Mouse (Mus musculus): ENCODE data around the gene Myo5c. TPM values are rescaled to one million over a fixed set of nuclear protein-coding genes. Genes with fewer than 3 reads are reported as not detected.

Myo5c gene
- polyA plus RNA-seq, 1 experiment from 2014 or later: 1.8 TPM

DNA sequence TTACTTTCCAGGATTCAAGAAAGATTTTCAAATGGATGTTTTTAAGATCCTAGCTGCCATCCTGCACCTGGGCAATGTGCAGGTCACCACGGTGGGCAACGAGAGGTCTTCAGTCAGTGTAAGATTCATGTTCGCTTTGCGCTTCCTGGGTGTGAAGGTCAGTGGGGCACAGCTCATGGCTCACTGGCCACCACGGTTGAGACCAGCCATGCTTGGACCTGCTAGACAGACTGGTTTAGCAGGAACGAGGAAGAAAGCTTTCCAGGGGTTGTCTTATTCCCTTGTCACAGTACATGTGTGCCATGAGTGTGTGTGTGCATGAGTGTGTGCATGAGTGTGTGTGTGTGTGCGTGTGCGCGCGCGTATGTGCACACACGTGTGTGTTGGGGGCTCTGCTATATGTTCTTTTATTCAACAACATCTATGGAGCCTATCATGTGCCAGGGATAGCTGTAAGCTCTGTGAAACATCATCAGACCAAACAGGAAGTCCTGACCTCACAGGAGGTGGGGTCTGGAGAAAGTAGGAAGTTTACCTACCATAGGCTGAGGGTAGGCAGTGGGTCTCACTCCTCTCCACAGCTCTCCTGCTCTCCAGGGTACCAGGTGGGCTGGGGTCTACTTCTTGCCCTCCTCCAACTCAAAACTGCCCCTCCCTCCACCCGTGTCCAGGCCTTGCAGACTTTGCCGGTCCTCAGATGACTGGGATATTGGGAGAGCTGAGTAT is 24.2 kb downstream of the Myo5c start:
- no peak overlapping the region for H3K9ac ChIP-seq (ENCODE audit: low read length)
- 89% methylated on average over 14 of the region's 14 CpGs for WGBS
- H3K4me1 ChIP-seq (ENCODE audit: control insufficient read depth in 2 of 2, insufficient read depth in 2 of 2, low read length in 2 of 2): peaks cover 2 to 10% of the 10 kb centered on the region in 2 experiments; a peak in 2 of 4 replicates
- H3K4me2 ChIP-seq (ENCODE audit: low read length): no peak overlapping the region
- no peak; the same call in 1 of the 2 replicates for ATAC-seq (ENCODE audit: insufficient number of reproducible peaks, insufficient read depth, low FRiP score, low read depth)
- H3K27me3 ChIP-seq (ENCODE audit: control insufficient read depth, insufficient read depth, low read length): no peaks in the 10 kb centered on the region
- H3K27ac ChIP-seq (replicated peaks in 1 of 2; ENCODE audit: control insufficient read depth in 1 of 2, insufficient read depth in 1 of 2, low read depth in 2 of 2, low read length in 2 of 2): no peak overlapping the region
- H3K9me3 ChIP-seq (ENCODE audit: control insufficient read depth, low read length): no peaks in the 10 kb centered on the region
- no peak overlapping the region for H3K4me3 ChIP-seq (ENCODE audit: control insufficient read depth in 1 of 2, insufficient read depth in 1 of 2, low read depth in 1 of 2, low read length in 2 of 2)
- H3K36me3 ChIP-seq (ENCODE audit: control insufficient read depth, insufficient read depth, low read length): 0 out of 2 replicates have a peak, but pooled peaks cover 4% of the 10 kb centered on the region

DNA sequence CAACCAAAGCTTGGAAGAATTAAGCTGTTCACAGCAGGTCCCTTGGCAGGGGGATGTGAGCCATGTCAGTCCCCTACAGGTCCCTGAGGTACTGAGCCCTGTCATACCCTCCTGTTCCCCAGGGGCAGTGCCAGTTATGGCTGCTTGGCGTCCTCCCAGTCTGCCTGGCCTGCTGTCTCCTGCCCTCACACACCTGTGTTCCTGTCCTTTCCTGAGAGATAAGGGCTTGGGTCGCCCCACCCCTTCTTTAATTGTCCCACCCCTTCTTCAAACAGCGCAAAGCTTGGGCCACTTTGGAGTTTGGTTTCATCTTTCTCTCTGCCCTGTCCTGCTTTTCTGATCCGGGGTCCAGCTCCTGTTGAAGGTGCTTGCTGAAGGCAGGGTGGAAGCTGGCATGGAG is 27.0 kb downstream of the Myo5c start:
- Histone ChIP-seq H3K36me3 (ENCODE audit: control insufficient read depth, insufficient read depth, low read length) (no peaks in the 10 kb centered on the region), H3K4me3 (ENCODE audit: control insufficient read depth in 1 of 2, insufficient read depth in 1 of 2, low read depth in 1 of 2, low read length in 2 of 2) (no peak overlapping the region), H3K27me3 (ENCODE audit: control insufficient read depth, insufficient read depth, low read length) (no peaks in the 10 kb centered on the region), H3K9ac (ENCODE audit: low read length) (no peak overlapping the region), H3K9me3 (ENCODE audit: control insufficient read depth, low read length) (no peaks in the 10 kb centered on the region), H3K4me1 (ENCODE audit: control insufficient read depth in 2 of 2, insufficient read depth in 2 of 2, low read length in 2 of 2) (peaks cover 2 to 9% of the 10 kb centered on the region in 2 experiments; a peak in 2 of 4 replicates), H3K4me2 (ENCODE audit: low read length) (no peak overlapping the region), H3K27ac (replicated peaks in 1 of 2; ENCODE audit: control insufficient read depth in 1 of 2, insufficient read depth in 1 of 2, low read depth in 2 of 2, low read length in 2 of 2) (no peak overlapping the region)
- no peak for ATAC-seq (ENCODE audit: insufficient number of reproducible peaks, insufficient read depth, low FRiP score, low read depth)
- WGBS: 60% methylated on average over 4 of the region's 4 CpGs

DNA sequence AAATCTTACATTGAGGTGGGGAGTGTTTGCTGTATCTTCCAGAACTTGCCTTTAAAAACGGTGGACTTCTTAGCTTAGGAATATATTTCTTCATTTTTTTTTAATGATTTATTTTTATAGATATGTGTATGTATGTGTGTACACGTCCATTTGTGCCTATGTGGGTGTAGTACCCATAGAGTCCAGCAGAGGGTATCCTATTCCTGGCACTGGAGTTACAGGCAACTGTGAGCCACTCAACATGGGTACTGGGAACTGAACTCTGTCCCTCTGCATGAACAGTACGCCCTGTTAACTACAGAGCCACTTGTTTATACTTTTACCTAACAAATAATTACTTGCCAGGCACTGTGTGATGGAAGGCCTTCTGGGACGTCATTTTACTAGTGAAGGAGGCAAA is 27.8 kb downstream of the Myo5c start:
- H3K9me3 ChIP-seq (ENCODE audit: control insufficient read depth, low read length): no peaks in the 10 kb centered on the region
- no peak overlapping the region for H3K4me2 ChIP-seq (ENCODE audit: low read length)
- no peak overlapping the region for H3K9ac ChIP-seq (ENCODE audit: low read length)
- no peak overlapping the region for H3K4me3 ChIP-seq (ENCODE audit: control insufficient read depth in 1 of 2, insufficient read depth in 1 of 2, low read depth in 1 of 2, low read length in 2 of 2)
- no peaks in the 10 kb centered on the region for H3K36me3 ChIP-seq (ENCODE audit: control insufficient read depth, insufficient read depth, low read length)
- no peaks in the 10 kb centered on the region for H3K27me3 ChIP-seq (ENCODE audit: control insufficient read depth, insufficient read depth, low read length)
- H3K27ac ChIP-seq (replicated peaks in 1 of 2; ENCODE audit: control insufficient read depth in 1 of 2, insufficient read depth in 1 of 2, low read depth in 2 of 2, low read length in 2 of 2): no peak overlapping the region
- no peak for ATAC-seq (ENCODE audit: insufficient number of reproducible peaks, insufficient read depth, low FRiP score, low read depth)
- peaks cover 0 to under 1% of the 10 kb centered on the region in 2 experiments; a peak in 2 of 4 replicates for H3K4me1 ChIP-seq (ENCODE audit: control insufficient read depth in 2 of 2, insufficient read depth in 2 of 2, low read length in 2 of 2)
- 86% methylated on average over 4 of the region's 4 CpGs for WGBS

DNA sequence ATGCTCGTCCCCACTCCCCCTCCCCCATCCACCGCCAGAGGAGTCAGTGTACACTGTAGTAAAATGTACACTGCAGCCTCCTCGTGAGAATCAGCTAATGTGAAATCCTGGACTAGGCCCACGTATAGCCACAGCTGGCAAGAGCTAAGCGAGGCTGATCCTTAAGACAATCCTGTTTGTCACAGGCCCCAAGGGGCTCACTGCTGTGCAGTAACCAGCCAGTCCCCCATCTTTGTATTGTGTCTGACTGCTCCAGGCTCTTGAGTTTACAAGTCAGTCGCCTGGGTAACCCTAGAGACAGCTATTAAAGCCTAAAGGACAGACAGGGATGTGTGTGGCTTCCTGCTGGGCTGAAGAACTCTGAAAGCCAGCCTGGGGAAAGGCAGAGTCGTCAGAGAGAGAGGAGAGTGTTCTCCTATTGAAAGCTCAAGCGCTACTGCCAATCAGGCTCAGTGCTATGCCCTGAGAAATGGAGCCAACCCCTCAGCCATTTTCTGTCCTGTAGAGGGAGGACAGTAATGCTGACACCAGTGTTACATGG is 29.6 kb downstream of the Myo5c start:
- Histone ChIP-seq H3K27me3 (ENCODE audit: control insufficient read depth, insufficient read depth, low read length) (no peaks in the 10 kb centered on the region), H3K27ac (replicated peaks in 1 of 2; ENCODE audit: control insufficient read depth in 1 of 2, insufficient read depth in 1 of 2, low read depth in 2 of 2, low read length in 2 of 2) (no peak overlapping the region), H3K9me3 (ENCODE audit: control insufficient read depth, low read length) (no peaks in the 10 kb centered on the region), H3K4me1 (ENCODE audit: control insufficient read depth in 2 of 2, insufficient read depth in 2 of 2, low read length in 2 of 2) (no peaks in the 10 kb centered on the region), H3K9ac (ENCODE audit: low read length) (no peak overlapping the region), H3K36me3 (ENCODE audit: control insufficient read depth, insufficient read depth, low read length) (no peaks in the 10 kb centered on the region), H3K4me3 (ENCODE audit: control insufficient read depth in 1 of 2, insufficient read depth in 1 of 2, low read depth in 1 of 2, low read length in 2 of 2) (no peak overlapping the region), H3K4me2 (ENCODE audit: low read length) (no peak overlapping the region)
- 37% methylated on average over 8 of the region's 8 CpGs for WGBS
- no peak for ATAC-seq (ENCODE audit: insufficient number of reproducible peaks, insufficient read depth, low FRiP score, low read depth)

DNA sequence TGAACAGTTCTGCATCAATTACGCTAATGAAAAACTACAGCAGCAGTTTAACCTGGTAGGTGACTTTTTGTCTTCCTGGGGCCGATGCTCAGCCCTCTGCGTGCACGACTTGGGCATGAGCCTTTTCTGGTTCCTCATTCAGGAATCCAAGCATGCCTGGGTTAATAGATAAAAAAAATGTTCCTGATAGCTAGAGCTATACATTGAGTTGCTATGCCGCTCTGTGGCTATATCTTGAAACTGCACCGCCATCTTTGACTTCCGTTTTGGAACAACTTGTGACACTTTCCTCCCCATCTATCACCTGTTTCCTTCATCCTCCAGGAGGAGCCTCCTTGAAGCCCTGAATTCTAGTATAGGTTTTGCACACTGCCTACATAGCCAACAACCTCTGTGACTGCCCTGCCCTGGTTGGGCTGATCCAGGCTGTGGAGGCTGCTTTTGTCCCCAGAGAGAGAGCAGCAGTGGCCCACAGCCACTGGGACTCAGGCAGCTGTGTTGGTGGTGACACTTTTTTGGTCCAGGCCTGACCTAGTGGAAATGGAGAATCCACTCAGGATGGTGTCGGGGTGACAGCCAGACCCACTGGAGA is 30.5 kb downstream of the Myo5c start:
- Histone ChIP-seq H3K9me3 (ENCODE audit: control insufficient read depth, low read length) (no peaks in the 10 kb centered on the region), H3K36me3 (ENCODE audit: control insufficient read depth, insufficient read depth, low read length) (no peaks in the 10 kb centered on the region), H3K9ac (ENCODE audit: low read length) (no peak overlapping the region), H3K4me1 (ENCODE audit: control insufficient read depth in 2 of 2, insufficient read depth in 2 of 2, low read length in 2 of 2) (no peaks in the 10 kb centered on the region), H3K4me3 (ENCODE audit: control insufficient read depth in 1 of 2, insufficient read depth in 1 of 2, low read depth in 1 of 2, low read length in 2 of 2) (no peak overlapping the region), H3K27ac (replicated peaks in 1 of 2; ENCODE audit: control insufficient read depth in 1 of 2, insufficient read depth in 1 of 2, low read depth in 2 of 2, low read length in 2 of 2) (no peak overlapping the region), H3K27me3 (ENCODE audit: control insufficient read depth, insufficient read depth, low read length) (no peaks in the 10 kb centered on the region), H3K4me2 (ENCODE audit: low read length) (no peak overlapping the region)
- no peak for ATAC-seq (ENCODE audit: insufficient number of reproducible peaks, insufficient read depth, low FRiP score, low read depth)
- WGBS: 60% methylated on average over 8 of the region's 8 CpGs

DNA sequence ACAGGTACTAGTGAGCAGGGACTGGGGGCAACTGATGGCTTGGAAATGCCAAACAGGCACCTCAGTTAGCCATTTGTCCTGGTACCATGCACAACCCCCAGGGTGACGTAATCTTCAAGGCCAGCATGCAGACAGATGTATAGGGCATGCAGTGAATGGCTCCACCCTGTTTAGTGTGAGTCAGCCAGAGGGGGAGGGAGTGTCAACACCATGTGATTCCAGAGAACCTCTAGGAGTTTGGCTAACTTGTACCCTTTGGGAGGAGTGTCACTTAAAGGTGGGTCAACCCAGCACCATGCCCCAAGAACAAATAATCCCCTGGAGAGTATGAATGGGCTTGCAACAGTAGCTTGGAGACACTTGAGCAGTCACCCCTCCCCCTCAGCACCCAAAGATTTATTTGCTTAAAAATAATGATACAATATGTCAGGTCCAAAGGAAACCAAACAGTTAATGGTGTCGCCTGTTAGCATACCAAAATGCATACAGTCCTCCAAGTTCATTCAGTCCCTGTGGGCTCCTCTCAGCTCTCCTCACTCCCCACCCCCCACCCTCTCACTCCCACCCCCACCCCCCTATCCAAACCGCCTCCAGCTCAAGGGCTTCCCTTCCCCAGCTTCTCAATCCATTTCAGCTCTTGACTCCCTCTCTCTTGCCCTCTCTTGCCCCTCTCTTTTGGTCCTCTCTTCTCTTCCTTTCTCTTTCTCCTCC is 32.3 kb downstream of the Myo5c start:
- Histone ChIP-seq H3K27ac (replicated peaks in 1 of 2; ENCODE audit: control insufficient read depth in 1 of 2, insufficient read depth in 1 of 2, low read depth in 2 of 2, low read length in 2 of 2) (no peak overlapping the region), H3K4me2 (ENCODE audit: low read length) (no peak overlapping the region), H3K4me3 (ENCODE audit: control insufficient read depth in 1 of 2, insufficient read depth in 1 of 2, low read depth in 1 of 2, low read length in 2 of 2) (no peak overlapping the region), H3K36me3 (ENCODE audit: control insufficient read depth, insufficient read depth, low read length) (no peaks in the 10 kb centered on the region), H3K9me3 (ENCODE audit: control insufficient read depth, low read length) (no peaks in the 10 kb centered on the region), H3K9ac (ENCODE audit: low read length) (no peak overlapping the region), H3K27me3 (ENCODE audit: control insufficient read depth, insufficient read depth, low read length) (no peaks in the 10 kb centered on the region), H3K4me1 (ENCODE audit: control insufficient read depth in 2 of 2, insufficient read depth in 2 of 2, low read length in 2 of 2) (no peaks in the 10 kb centered on the region)
- ATAC-seq (ENCODE audit: insufficient number of reproducible peaks, insufficient read depth, low FRiP score, low read depth): no peak
- WGBS: 44% methylated on average over 3 of the region's 3 CpGs

DNA sequence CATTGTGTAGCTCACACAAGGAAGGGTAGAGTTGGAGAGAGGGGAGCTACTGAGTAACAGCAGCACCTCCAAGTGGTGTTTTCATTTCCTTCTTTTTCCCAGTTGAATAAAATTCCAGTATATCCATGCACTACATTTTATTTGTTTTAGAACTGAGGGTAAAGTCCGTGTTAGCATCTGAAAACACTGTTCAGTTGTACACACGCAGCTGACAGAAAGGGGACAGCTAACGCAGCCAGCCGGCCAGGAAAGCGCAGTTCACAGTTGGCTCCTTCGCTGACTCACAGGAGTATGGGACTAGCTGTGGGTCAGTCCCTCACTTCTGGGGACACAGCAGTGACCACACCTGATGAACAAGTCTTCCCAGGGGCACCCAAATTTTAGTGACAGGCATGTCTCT is 35.3 kb downstream of the Myo5c start:
- 78% methylated on average over 6 of the region's 6 CpGs for WGBS
- no peak for ATAC-seq (ENCODE audit: insufficient number of reproducible peaks, insufficient read depth, low FRiP score, low read depth)

More for the DNA sequence above, 35.3 kb downstream of the Myo5c start:
- H3K9me3 ChIP-seq (ENCODE audit: control insufficient read depth, low read length): no peaks in the 10 kb centered on the region
- H3K4me2 ChIP-seq (ENCODE audit: low read length): no peak overlapping the region
- no peaks in the 10 kb centered on the region for H3K27me3 ChIP-seq (ENCODE audit: control insufficient read depth, insufficient read depth, low read length)
- no peak overlapping the region for H3K27ac ChIP-seq (replicated peaks in 1 of 2; ENCODE audit: control insufficient read depth in 1 of 2, insufficient read depth in 1 of 2, low read depth in 2 of 2, low read length in 2 of 2)
- no peak overlapping the region for H3K9ac ChIP-seq (ENCODE audit: low read length)
- no peaks in the 10 kb centered on the region for H3K4me1 ChIP-seq (ENCODE audit: control insufficient read depth in 2 of 2, insufficient read depth in 2 of 2, low read length in 2 of 2)
- H3K36me3 ChIP-seq (ENCODE audit: control insufficient read depth, insufficient read depth, low read length): no peaks in the 10 kb centered on the region
- H3K4me3 ChIP-seq (ENCODE audit: control insufficient read depth in 1 of 2, insufficient read depth in 1 of 2, low read depth in 1 of 2, low read length in 2 of 2): no peak overlapping the region

All from heart, embryonic 14.5 days (tissue).